9 mouse cellular contexts compared by ENCODE assay signal in genomic region chr7:4026794-4027421, GRCm38 (mm10). TPM values are rescaled to one million over a fixed set of nuclear protein-coding genes. Genes with fewer than 3 reads are reported as not detected.
DNase-seq lines count a peak whose midpoint lies in the region; ATAC-seq and TF ChIP-seq lines count a peak whose summit lies in the region.
"Had no signal": no experiment of that assay in that cellular context is flagged by ENCODE, and none has a peak within 500 bp of the region (broad histone marks: within the 10 kb centered on the region; RNA-seq: fewer than 3 reads in every experiment).

No protein-coding gene starts in this region.

- peak; percentile 40 for TF ChIP-seq CTCF in lung, adult 2 months (IDR thresholded peaks at IDR 0.05; ENCODE audit: insufficient read depth, low read length)

- H3K4me3 ChIP-seq in lung, adult 2 months (replicated peaks; ENCODE audit: extremely low read depth, low read depth, low read length), result no peak overlapping the region
- H3K4me3 ChIP-seq in midbrain, embryonic 11.5 days (ENCODE audit: low read depth, low read length), result no peak overlapping the region
- H3K4me3 ChIP-seq: neural tube, embryonic 12.5 days had no signal

- H3K27me3 ChIP-seq in midbrain, embryonic 11.5 days (ENCODE audit: control insufficient read depth, insufficient read depth, low read length), result no peaks in the 10 kb centered on the region
- H3K27me3 ChIP-seq: neural tube, embryonic 12.5 days had no signal

- H3K9ac ChIP-seq in midbrain, embryonic 11.5 days (ENCODE audit: low read length), result no peak overlapping the region
- H3K9ac ChIP-seq: neural tube, embryonic 12.5 days had no signal

- H3K4me2 ChIP-seq in midbrain, embryonic 11.5 days, result no peak overlapping the region
- H3K4me2 ChIP-seq: neural tube, embryonic 12.5 days had no signal

- H3K4me1 ChIP-seq in lung, adult 2 months (ENCODE audit: control insufficient read depth, insufficient read depth, low read length), result no peaks in the 10 kb centered on the region
- H3K4me1 ChIP-seq in midbrain, embryonic 11.5 days (ENCODE audit: control insufficient read depth, insufficient read depth, low read length), result no peaks in the 10 kb centered on the region
- H3K4me1 ChIP-seq: neural tube, embryonic 12.5 days had no signal

- H3K9me3 ChIP-seq in midbrain, embryonic 11.5 days (ENCODE audit: control insufficient read depth, low read length), result no peaks in the 10 kb centered on the region
- H3K9me3 ChIP-seq: neural tube, embryonic 12.5 days had no signal

- peak; percentile 1 to 12 for DNase-seq in adrenal gland, postnatal 36 days
- no peak for DNase-seq in adrenal gland, postnatal 4 days (ENCODE audit: low spot score in 2 of 2)
- DNase-seq in right cerebral cortex, adult 18-20 months, result peak; percentile 32
- no peak for DNase-seq in right cerebral cortex, postnatal 4 days
- DNase-seq in lung, adult 2 months, result no peak
- peak; percentile 50 to 56 for DNase-seq in spleen, postnatal 36 days (ENCODE audit: low spot score in 2 of 2)
- no peak for DNase-seq in midbrain, embryonic 11.5 days (ENCODE audit: low spot score, missing footprints)

- ATAC-seq in granulocyte monocyte progenitor cell, adult 5-6 weeks (replicated peaks; ENCODE audit: poor library complexity, severe bottlenecking), result peak; percentile 80
- no peak for ATAC-seq in midbrain, embryonic 11.5 days (ENCODE audit: low FRiP score)

- H3K36me3 ChIP-seq in midbrain, embryonic 11.5 days (ENCODE audit: control insufficient read depth, insufficient read depth, low read length), result no peaks in the 10 kb centered on the region
- H3K36me3 ChIP-seq: neural tube, embryonic 12.5 days had no signal

- TF ChIP-seq POLR2A in lung, adult 2 months (IDR thresholded peaks at IDR 0.05; ENCODE audit: borderline replicate concordance, extremely low read depth, low read depth, low read length), result no peak

- 30% methylated on average over 3 of the region's 3 CpGs for WGBS in lung, adult 2 months
- 29% methylated on average over 3 of the region's 3 CpGs for WGBS in midbrain, embryonic 11.5 days

- no peak overlapping the region for H3K27ac ChIP-seq in midbrain, embryonic 11.5 days (ENCODE audit: low read depth, low read length)
- H3K27ac ChIP-seq: neural tube, embryonic 12.5 days had no signal

RNA-seq across cellular contexts. Expression of gene Lair1, which starts 36.1 kb away (rescaled TPM):
- total RNA-seq in adrenal gland, postnatal 36 days (2021), result 1 to 10 TPM; 2.2 to 2.4 TPM
- 1 to 10 TPM; 1.6 to 1.9 TPM for total RNA-seq in adrenal gland, postnatal 4 days (2021)
- total RNA-seq in granulocyte monocyte progenitor cell, adult 5-6 weeks (2014; fragmentation: Nextera tagmentation), result 32.6 and 38.7 TPM in 2 replicates
- total RNA-seq in granulocyte monocyte progenitor cell, adult 5-6 weeks (2017), result 78.9 and 81.0 TPM in 2 replicates
- polyA plus RNA-seq in lung, adult 2 months (2012; rRNA removed), result 4.7 and 7.2 TPM in 2 replicates
- polyA plus RNA-seq in midbrain, embryonic 11.5 days (2014; fragmentation: Nextera tagmentation; extraction: Ambion mirVana), result 1.1 and 1.5 TPM in 2 replicates

Comparison
In these comparisons a context has a peak if more than half of its experiments do, and no peak if none do; other contexts are left out.
1. DNase-seq: peak in adrenal gland, postnatal 36 days (2 of 2), right cerebral cortex, adult 18-20 months (single experiment) and spleen, postnatal 36 days (2 of 2); none in adrenal gland, postnatal 4 days (0 of 2), right cerebral cortex, postnatal 4 days (single experiment), lung, adult 2 months (single experiment) and midbrain, embryonic 11.5 days (single experiment).
2. RNA of gene Lair1, which starts 36.1 kb away (total RNA-seq): 32.6 to 81.0 TPM in granulocyte monocyte progenitor cell, adult 5-6 weeks; 2.2 to 2.4 TPM in adrenal gland, postnatal 36 days and 1.6 to 1.9 TPM in adrenal gland, postnatal 4 days; every median in the first group is over 4 times any median in the second.